Mouse (Mus musculus): ENCODE data around the gene Olfr1086. TPM values are rescaled to one million over a fixed set of nuclear protein-coding genes. Genes with fewer than 3 reads are reported as not detected.

Olfr1086 gene
- polyA plus RNA-seq (2012; rRNA removed) = not detected in 2 replicates

DNA sequence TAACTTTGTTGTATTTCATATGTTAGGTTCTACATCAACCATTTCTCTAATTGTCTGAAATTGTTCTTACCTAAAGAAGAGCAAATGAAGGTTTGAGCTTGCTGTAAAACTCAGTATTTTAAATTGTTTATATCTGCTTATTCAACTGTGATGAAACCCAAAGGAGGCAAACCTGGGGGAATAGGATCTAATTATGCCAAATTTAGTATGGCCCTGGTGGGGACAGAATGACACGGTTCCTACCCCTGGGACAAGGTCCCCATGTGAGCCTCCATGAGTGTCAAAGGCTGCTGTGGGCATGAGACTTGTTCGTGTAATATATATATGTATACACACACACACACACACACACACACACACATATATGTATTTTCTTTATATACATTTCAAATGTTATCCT lies at the start of gene Olfr1086:
Gene Olfr1086 (minus strand): TSS at position 101 of the 400 bp plus-strand sequence.

DNA sequence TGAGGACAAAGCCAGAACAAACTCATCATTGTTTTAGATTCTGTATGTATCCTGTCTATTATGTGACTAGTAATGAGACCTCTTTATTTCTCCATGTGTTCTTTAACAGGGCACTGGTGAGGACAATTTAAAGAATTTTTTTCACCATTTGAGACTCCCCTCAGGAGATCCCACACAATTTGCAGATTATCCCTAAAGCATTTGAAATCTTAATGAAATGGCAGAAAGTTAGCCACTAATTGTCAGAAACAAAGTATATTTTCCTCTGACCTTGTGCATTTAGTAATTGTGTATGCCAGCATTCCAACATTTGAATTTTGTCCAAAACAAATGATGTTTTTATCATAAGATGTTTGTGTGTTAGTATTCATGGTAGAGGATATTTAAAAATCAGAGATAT lies 18.4 kb upstream of the Olfr1086 start, which contains the start of gene Olfr1087:
Gene Olfr1087 (minus strand): TSS at position 101 of the 400 bp plus-strand sequence.

DNA sequence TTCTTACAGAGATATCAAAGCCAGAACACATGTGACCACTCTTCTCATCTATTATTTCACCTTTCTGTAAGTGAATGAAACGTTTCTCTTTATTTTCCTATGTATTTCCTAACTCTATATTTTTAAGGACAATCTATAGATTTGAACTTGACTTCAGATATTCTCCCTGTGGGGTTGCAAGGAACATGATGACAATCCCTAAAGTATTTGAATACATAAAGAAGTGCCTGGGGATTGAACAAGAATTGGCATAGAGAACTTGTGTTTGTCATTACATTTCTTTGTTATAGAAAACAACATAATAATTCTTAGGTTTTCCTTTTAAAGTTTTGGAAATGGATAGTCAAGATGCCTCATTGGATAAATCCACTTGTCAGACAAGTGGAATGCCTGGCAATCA lies 18.0 kb downstream of the Olfr1086 start, which contains the start of gene Olfr1085:
Gene Olfr1085 (minus strand): TSS at position 101 of the 400 bp plus-strand sequence.

DNA sequence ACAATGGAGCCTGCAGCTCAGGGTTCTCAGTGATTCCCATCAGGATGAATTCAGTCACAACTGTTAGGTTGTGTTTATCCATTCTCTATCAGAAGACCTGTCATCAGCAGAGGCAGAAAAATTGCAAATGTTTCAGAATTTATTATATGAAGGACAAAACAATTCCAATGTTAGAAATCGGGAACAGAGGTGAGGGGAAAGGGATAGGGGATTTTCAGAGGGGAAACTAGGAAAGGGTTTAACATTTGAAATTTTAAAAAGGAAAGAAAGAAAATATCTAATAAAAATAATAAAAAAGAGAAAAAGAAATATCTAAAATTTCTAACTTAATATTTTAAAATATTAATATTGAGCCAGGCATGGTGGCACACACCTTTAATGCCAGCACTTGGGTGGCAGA lies 40.3 kb downstream of the Olfr1086 start, which contains the start of gene Olfr1084:
Gene Olfr1084 (minus strand): TSS at position 101 of the 400 bp plus-strand sequence.

Other genes starting within 250 kb of the Olfr1086 start
- not detected in 2 replicates for gene Olfr1065, start 229.5 kb downstream of the Olfr1086 start, polyA plus RNA-seq (2012; rRNA removed)
- gene Olfr1066, start 223.8 kb downstream of the Olfr1086 start, polyA plus RNA-seq (2012; rRNA removed) = not detected in 2 replicates
- gene Olfr228, start 192.7 kb downstream of the Olfr1086 start, polyA plus RNA-seq (2012; rRNA removed) = not detected in 2 replicates
- not detected in 2 replicates for gene Olfr1076, start 171.6 kb downstream of the Olfr1086 start, polyA plus RNA-seq (2012; rRNA removed)
- gene Olfr1079, start 137.6 kb downstream of the Olfr1086 start, polyA plus RNA-seq (2012; rRNA removed) = not detected in 2 replicates
- gene Olfr1080, start 121.9 kb downstream of the Olfr1086 start, polyA plus RNA-seq (2012; rRNA removed) = not detected in 2 replicates
- not detected in 2 replicates for gene Olfr1082, start 81.1 kb downstream of the Olfr1086 start, polyA plus RNA-seq (2012; rRNA removed)
- not detected in 2 replicates for gene Olfr1084, start 40.4 kb downstream of the Olfr1086 start, polyA plus RNA-seq (2012; rRNA removed)
- gene Olfr1085, start 18.1 kb downstream of the Olfr1086 start, polyA plus RNA-seq (2012; rRNA removed) = not detected in 2 replicates
- not detected in 2 replicates for gene Olfr1087, start 18.3 kb upstream of the Olfr1086 start, polyA plus RNA-seq (2012; rRNA removed)
- gene Olfr1089, start 53.6 kb upstream of the Olfr1086 start, polyA plus RNA-seq (2012; rRNA removed) = not detected in 2 replicates
- gene Olfr1090, start 78.9 kb upstream of the Olfr1086 start, polyA plus RNA-seq (2012; rRNA removed) = not detected in 2 replicates
- gene Olfr1093, start 102.4 kb upstream of the Olfr1086 start, polyA plus RNA-seq (2012; rRNA removed) = not detected in 2 replicates
- not detected in 2 replicates for gene Olfr141, start 129.9 kb upstream of the Olfr1086 start, polyA plus RNA-seq (2012; rRNA removed)
- gene Olfr1094, start 144.6 kb upstream of the Olfr1086 start, polyA plus RNA-seq (2012; rRNA removed) = not detected in 2 replicates
- not detected in 2 replicates for gene Olfr1095, start 171.6 kb upstream of the Olfr1086 start, polyA plus RNA-seq (2012; rRNA removed)
- not detected in 2 replicates for gene Gm13723, start 194.7 kb upstream of the Olfr1086 start, polyA plus RNA-seq (2012; rRNA removed)
- gene Olfr1097, start 212.1 kb upstream of the Olfr1086 start, polyA plus RNA-seq (2012; rRNA removed) = not detected in 2 replicates
- not detected in 2 replicates for gene Olfr1098, start 244.5 kb upstream of the Olfr1086 start, polyA plus RNA-seq (2012; rRNA removed)